Mouse (Mus musculus) olfactory bulb, adult 2 months (tissue): ENCODE data around the gene Mtmr10.

Experiments used
- CTCF ChIP-seq: fragments of 200-500 bp; IDR thresholded peaks from 2 replicates; pipeline ENCODE4 v1.5.1; 2012; ENCODE audit warnings: low read depth, mild to moderate bottlenecking, low read length, moderate library complexity; ENCODE audit not compliant: insufficient read depth
- POLR2A ChIP-seq: fragments of 200-500 bp; IDR thresholded peaks from 2 replicates; pipeline ENCODE4 v1.6.1; 2012; ENCODE audit warnings: mild to moderate bottlenecking, low read depth, low read length, moderate library complexity; ENCODE audit not compliant: insufficient read depth

GRCm38 (mm10) chr7:64373147-64373829 is 85.8 kb downstream of the Mtmr10 start:
- TF ChIP-seq CTCF (no peak), POLR2A (no peak)
